Mouse (Mus musculus): Measurements from ENCODE around the gene Brca2. TPM values are rescaled to one million over a fixed set of nuclear protein-coding genes. Genes with fewer than 3 reads are reported as not detected.

Brca2 gene
- total RNA-seq, 2 experiments from 2014 or later, result 37.4 to 52.9 TPM

DNA sequence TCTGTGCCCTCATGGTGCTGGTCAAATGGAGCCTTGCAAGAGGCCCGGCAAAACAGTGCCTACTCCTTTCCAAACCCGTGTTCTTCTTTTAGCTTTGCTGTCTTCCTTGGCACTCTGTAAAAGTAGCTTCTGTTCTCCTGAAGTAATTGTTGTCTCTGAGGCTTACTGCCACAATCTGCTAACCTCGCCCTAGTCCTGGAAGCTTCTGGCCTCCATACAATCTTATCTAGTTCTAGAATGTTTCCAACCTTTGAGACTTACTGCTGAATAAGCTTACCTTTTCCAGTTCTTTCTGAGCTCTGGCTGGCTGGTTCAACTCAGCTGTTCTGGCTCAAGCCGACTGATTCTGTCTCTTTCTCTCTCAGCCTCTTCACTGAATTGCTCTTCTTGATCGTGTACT is 39.4 kb downstream of the Brca2 start:
- no peak for ATAC-seq (replicated peaks; ENCODE audit: poor library complexity)

DNA sequence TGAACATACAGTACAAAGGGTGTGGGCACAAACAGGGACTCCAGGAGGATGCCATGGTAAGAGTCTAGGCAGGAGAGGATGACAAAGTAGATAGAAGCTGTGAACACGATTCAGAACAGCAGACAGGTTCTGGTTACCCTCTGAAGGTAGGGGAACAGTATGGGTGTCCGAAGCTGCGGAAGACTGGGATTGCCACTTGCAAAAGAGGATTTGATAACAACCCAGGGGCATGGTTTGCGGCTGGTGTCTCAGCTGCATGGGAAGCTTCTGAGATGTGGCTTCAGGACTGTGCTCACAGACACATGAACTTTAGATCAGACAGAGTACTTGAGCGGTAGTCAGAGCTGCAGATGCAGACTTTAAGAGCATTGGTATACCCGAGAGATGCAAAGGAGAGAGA is 42.0 kb downstream of the Brca2 start:
- ATAC-seq (replicated peaks; ENCODE audit: poor library complexity), result no peak

DNA sequence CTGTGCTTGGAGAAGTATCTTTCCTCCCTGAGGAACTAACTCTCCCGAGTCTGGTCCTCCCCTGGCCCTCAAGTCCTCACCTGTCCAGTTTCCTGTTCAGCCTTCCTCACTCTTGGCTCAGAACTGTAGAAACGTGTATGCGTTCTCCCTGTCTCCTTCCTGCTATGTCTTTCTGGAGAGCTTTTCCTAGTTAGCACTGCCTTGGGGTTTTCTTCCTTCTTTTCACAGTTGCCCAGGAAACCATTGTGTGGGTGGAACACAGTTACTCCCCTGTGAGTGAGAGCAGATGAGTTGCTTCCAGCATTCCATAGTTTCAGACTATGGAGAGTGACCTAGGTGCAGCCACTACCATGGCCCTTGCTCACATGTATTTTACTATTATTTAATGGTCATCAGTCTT is 43.8 kb downstream of the Brca2 start:
- no peak for ATAC-seq (replicated peaks; ENCODE audit: poor library complexity)

DNA sequence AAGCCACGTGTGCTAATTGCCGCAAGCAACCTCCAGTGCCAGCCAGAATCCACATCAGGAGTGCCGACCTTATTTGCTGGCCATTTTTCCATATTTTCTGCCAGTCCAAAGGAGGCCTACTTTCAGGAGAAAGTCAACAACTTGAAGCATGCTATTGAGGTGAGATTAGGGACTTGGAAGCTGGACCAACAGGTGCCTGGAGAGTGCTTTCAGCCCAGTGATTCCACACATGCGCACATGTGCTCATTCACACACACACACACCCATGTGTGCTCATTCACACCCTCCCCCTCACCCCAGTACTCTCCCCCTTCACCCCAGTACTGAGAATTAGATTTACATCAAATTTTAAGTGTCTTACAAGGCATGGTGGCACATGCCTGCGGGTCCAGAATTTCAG is 44.5 kb downstream of the Brca2 start:
- no peak for ATAC-seq (replicated peaks; ENCODE audit: poor library complexity)

DNA sequence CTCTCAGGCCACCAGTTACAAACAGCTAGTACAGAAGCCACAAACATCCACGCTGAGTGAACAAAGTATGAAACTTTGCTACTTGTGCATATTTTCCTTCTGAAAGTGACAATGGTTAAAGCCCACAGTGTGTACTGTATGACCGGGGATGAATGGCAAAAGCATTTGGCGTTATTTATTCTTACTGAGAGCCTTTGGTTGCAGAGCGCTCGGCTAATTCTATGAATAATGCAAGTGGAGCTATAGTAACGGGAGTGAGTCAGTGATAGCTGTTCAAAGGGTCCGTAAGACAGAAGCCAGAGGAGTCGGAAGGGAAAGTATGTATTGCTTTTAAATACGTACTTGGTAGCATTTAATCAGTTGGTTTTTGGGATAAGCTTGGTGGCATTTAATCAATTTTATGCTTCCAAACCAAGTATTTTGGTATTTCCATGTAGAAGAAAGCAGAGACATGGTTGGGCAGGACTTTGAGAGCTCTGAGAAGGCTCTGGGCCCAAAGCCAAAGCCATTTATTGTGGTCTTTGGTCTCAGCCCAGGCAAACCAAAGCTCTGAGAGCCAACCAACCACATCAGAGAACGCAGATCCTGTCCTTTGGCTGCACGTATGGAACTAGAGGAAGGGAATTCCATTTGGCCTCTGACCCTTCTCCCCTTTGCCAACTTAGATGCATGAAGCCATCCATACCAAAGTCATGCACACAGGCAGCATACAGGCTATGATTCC is 48.2 kb downstream of the Brca2 start:
- no peak for ATAC-seq (replicated peaks; ENCODE audit: poor library complexity)

DNA sequence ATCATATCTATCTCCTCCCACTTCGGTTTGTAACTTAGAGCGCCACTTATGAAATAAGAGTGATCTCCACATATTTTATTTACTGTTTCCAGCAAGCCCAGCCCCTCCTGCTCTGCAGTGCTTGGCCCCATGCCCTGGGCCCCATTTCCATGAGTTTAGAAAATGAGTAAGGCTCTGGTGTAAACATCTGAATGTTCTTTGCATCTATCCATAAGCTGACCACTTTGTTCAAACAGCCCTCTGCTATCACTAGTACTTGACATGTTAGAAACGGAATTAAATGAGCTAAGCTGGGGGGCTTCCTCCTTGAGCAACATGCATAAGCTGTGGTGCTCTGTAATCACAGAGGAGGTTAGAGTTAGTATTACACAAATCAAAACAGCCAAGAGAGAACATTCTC is 52.0 kb downstream of the Brca2 start:
- no peak for ATAC-seq (replicated peaks; ENCODE audit: poor library complexity)

DNA sequence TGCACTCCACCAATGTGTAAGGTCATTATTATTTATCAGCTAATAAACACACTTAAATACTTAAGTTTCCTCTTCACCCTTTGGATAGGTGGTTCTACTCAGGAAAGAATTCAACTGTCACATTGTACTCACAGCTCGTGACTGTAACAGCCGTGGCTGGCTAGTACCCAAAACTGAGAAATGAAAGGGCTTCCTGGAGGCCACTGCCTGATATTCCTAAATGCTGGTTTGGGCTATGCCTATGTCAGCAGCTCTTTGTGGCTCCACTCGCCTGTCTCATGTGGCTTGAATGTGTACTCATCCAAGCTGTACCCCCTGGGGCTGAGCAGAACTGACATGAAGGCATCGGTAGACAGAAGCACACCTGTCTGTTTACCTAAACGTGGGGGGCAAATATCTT is 52.5 kb downstream of the Brca2 start:
- ATAC-seq (replicated peaks; ENCODE audit: poor library complexity), result no peak

DNA sequence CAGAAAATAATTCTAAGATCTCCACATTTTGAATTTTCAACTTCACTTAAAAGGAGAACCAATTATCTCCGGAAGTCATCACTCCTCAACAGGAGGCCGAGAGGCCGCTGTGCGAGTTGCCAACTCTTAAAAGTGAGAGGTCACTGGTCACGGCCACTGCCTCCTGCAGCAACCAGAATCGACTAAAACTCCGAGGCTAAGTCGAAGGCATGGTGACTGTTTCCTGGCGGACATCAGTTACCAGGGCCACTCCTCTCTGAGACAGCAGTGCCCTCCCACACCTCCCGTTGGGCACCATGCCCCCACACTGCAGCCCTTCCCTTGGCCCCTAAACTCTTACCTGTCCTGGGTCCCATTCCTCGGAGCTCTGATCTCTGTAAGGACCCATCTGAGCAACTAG is 54.4 kb downstream of the Brca2 start:
- ATAC-seq (replicated peaks; ENCODE audit: poor library complexity), result no peak

DNA sequence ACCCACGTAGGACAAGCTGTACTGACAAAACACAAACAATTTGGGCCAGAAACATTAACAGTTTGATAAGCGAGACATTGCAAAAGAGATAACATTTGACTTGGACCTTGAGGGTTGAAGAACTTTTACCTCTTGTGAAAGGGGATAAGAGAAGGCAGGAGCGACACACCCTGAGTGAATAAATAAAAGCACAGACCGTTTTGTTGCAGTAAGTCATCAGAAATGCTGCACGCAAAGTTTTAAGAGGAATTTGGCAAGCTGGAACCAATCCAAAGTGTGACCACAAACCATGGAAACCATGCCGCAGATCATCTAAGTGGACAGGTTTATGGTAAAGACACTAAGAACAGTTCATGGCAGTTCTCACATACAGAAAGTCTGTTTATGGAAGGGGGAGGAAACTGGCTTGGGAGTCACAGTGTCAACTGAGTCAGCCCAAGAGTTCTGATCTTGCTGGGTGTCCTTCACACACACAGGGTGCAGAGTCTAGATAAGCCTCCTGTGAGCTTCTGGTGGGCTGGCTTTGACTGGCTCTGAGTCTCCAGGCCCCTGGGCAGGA is 56.3 kb downstream of the Brca2 start:
- peak; percentile 67 for ATAC-seq (replicated peaks; ENCODE audit: poor library complexity)

DNA sequence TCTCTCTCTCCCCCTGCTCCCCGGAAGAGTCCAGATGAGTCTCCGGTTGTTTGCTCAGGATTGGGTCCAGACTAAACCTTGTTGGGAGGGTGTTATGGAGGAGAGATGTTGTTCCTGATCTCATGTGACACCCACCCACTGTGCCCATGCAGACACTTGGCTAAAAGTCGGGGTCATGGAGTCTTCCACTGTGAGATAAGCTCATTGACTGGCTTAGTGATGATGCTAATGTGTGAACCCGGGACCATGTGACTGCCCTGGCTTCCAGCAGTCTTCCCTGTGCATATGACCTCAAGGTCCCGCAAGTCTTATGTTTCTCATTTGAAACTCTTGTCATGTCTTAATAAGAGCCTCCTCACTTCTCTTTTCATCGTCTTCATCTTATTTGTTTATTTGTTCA is 58.8 kb downstream of the Brca2 start:
- no peak for ATAC-seq (replicated peaks; ENCODE audit: poor library complexity)

DNA sequence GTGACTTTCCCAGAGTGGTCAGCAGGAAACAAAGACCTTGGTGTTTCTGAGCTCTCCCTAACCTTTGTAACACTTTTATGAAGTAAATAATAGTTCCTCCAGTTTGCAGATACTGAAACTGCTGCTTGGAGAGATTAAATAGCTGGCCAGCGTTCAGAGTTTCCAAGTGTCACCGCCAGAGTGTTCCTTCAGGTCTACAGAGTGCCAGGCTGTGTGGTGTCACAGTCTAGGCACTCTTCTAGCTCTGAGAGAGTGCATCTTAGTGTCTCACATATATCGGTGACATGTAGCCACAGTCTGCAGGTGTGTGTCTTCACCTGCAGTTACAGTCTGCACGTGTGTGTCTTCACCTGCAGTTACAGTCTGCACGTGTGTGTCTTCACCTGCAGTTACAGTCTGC is 60.8 kb downstream of the Brca2 start:
- 0 out of 2 replicates have a peak, but pooled peaks have one; percentile 10 for ATAC-seq (replicated peaks; ENCODE audit: poor library complexity)

DNA sequence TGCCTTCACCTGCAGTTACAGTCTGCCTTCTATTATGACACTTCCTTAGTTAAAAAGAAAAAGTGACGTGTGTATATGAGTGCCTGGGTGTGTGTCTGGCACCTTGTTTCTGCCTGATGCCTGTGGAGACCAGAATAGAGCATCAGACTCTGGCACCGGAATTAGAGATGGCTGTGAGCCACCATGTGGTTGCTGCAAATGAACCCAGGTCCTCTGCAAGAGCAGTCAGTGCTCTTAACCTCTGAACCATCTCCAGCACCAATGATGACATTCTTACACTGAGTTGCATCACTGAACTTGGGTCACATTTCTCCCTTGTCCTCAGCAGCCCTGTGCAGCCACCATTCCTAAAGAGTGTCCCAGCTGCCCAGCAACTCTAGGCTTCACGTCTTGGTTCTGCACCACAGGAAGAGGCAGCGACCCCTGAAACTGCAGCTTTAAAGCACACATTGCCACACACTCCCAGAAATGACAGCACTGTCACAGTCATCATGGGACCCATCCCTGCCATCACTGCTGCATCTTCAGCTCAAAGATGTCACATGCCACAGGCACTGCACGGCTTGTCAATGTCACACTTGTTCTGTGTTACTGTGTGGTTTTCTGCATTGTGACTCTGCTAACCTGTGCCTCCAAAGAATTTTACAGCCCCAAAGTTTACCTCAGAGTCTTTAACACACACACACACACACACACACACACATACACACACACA is 61.3 kb downstream of the Brca2 start:
- ATAC-seq (replicated peaks; ENCODE audit: poor library complexity), result peak; percentile 52

DNA sequence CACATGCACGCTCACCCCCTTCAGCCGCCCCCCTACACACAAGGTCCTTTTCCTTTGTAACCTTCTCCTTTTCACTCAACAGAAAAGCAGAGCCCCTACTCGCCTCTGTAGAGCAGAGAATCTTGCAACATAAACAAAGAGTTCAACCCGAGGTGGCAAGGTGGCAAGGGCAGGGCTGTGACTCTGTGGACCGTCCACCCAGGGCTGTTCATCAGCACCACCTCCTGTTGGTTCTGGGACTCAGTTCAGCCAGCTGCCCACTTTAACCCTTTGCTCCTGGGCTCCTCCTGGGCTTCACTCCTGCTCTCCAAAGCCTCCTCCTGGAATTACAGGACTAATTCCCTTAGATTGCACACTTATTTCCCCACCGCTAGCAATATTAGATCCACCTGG is 61.9 kb downstream of the Brca2 start:
- peak; percentile 21 for ATAC-seq (replicated peaks; ENCODE audit: poor library complexity)

DNA sequence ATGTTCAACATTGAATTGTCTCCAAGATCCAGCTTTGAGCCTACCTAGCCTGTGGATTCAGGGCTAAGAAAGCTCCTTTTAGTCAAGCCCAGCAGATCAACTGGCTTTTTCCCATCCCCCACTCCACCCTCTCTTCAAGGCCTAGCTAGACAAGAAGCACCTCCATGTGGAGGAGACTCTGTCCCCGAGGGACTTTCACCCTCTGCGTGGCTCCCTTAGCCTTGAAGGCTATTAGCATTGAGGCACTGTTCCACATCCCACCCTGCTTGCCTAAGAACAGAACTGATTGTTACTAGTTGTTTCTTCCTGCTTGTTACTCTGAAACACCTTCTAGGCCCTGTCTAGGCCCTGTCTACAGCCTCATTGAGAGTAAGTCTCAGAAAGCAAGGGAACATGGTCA is 67.5 kb downstream of the Brca2 start:
- no peak for ATAC-seq (replicated peaks; ENCODE audit: poor library complexity)

DNA sequence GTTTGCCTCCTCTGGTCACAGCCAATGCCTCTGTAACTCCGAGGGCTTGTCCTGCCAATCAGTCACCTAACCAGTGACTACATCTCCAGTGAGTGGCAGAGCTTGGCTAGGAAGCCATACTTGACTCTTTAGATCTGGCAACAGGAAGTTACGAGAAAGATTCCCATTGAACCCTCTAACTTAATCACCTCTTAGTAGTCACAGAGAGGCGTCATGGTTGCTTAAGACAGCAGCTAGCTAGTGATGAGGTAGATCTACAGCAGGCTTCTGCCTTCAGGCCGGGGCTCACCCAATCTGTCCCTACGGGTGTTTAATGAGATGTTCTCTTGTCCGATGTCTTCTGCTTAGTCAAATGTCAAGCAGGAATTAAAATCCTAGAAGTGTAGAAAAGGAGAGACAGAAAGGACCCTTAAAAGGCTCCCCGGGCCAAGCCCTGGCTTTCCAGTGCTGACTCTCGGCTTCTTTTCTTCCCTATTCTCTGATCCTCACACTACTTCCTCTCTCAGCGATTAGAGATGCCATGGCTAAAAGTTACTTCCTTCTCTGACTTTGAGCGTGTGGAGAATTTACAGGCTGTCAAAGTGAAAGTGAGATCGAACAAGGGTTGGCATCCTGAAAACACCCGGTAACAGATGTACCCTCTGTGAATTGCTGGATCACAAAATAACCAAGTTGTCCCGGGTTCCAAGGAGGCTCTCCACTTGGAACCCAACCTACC is 69.9 kb downstream of the Brca2 start:
- peak; percentile 56 for ATAC-seq (replicated peaks; ENCODE audit: poor library complexity)

DNA sequence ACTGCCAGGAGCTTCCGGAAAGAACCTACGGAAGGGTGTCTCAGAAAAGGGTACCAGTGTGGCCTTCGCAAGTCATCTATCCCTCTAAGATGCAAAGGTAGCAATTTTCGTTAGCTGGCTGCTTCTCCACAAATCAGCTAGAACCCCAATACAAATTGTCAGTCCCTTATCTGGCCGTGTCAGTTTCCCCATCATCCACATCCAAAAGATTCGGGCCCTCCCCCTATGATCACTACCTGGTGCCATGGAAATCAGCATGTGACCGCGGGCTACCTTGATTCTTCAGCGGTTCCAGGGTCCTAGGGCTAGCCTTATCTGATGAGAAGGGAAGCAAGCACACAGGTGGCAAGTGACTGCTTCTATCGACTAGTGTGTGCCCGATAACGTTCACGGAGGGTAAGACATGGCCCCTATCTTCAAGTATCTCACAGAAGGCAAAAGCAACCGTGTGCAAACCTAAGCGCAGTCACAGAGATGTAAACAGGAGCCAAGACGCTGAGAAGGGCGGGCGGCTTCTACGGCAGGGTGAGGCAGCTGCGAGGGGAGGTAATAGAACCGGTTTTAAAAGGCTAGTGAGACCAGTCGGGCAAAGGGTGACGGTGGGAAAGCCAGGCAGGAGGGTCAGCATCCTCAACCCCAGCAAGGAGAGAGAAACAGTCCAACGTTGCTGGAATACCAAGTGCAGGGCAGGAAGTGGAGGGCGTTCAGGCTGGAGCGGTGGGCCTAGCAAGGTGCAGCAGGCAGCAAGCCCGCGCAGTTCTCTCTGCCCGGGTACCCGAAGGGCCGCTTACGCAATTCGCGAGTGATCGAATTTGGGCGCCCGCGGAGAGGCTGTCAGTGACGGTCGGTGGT is 70.7 kb downstream of the Brca2 start:
- peak; percentile 45 for ATAC-seq (replicated peaks; ENCODE audit: poor library complexity)

DNA sequence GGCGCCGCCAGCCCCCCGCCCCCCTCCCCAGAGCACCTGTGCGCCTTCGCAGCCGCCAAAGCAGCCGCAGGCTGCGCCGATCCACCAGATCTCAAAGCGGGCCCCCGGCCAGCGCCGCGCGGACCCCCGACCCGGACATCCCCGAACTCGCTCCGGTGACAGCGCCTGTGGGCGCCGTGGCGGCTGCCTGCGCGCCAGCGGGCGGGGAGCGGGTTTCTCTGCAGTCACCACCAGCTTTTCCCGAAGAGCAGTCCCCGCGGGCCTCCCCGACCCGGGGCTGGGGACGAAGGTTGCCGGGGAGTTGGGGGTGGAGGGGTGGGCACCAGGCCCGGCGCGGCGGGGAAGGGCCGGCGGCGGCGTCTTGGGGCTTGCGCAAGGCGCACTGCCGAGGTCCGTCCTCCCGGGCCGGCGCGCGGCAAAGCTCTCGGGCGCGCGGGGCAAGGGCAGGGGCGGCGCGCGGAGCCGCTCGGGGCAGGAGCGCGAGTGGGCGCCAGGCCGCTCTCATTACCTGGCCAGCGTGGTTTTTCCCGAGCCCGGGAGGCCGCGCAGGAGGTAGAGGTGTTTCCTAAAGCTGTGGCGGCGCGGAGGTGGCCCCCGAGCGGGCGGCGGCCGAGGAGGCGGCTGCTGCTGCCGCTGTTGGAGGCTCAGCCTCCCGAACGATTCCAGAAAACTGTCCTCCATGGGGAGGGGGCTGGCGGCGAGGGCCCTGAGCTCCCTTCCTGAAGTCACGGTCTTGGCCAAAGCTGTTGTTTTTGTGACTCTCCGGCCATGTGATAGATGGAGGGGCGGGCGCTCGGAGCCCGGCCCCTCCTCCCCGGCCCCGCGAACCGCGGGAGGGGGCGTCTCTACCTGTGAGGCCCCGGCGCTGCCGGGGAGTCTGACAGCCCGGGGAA is 71.6 kb downstream of the Brca2 start:
- ATAC-seq (replicated peaks; ENCODE audit: poor library complexity), result 0 out of 2 replicates have a peak, but pooled peaks have one; percentile 7

DNA sequence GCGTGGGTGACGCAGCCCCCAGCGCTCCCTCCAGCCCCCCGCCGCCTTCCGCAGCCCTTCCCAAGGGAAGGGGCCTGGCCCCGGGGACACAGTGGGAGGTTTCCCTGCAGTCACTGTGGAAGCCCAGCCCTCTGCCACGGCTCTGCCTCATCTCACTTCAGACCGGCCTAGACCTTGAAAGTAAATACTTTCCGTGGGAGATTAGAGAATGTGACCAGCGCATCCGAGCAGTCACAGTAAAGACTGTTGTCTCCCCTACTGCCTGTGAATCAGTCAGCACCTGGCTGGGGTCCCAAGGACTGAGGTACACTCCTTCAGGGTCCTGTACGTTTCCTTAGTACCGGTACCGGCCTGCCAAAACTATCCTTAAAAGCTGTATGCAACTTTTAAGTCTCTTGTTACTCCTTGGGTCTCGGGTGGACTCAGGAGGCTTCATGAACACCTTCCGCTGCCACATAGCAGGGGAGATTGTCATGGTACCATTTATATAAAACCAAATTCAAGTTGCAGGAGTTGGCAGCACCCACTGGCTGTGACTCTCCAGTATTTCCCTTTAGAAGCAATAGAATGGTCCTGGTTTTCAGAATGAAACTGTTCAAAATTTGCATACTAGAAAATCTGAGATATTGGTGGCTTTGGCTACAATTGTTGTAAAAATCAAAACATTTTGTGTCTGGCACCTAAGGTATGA is 72.4 kb downstream of the Brca2 start:
- no peak for ATAC-seq (replicated peaks; ENCODE audit: poor library complexity)

DNA sequence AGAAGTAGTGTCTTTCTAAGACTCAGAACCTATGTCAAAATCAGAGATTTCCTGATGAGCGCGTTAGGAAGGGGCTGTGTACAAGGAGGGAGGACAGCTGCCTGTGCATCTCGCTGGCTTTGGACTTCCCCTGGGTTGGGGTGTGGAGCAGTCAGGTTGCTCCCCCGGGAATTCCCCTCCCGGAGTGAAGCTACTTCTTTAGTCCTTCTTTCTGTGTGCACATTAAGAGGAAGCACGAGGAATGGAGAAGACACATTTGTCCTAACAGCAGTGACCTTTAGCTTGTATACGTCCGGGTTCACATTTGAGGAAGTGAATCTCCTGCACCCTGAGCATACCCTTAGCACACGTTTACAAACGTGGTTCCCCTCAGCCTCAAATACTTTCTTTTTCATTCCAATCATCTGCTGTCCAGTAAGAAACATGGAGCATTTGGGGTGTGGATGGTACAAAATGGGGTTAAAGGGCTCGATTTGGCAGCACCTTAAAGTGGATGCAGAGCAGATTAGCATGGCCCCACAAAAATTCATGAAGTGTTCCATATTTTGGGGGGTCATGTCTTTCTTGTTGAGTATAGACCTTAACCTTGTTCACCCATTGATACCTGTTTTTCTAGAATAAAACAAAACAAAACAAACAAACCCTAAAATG is 73.1 kb downstream of the Brca2 start:
- ATAC-seq (replicated peaks; ENCODE audit: poor library complexity), result peak; percentile 33

Data from megakaryocyte progenitor cell, adult 5-6 weeks (primary cell).